ENCODE assay signal across 8 mouse cellular contexts in the genomic region with DNA sequence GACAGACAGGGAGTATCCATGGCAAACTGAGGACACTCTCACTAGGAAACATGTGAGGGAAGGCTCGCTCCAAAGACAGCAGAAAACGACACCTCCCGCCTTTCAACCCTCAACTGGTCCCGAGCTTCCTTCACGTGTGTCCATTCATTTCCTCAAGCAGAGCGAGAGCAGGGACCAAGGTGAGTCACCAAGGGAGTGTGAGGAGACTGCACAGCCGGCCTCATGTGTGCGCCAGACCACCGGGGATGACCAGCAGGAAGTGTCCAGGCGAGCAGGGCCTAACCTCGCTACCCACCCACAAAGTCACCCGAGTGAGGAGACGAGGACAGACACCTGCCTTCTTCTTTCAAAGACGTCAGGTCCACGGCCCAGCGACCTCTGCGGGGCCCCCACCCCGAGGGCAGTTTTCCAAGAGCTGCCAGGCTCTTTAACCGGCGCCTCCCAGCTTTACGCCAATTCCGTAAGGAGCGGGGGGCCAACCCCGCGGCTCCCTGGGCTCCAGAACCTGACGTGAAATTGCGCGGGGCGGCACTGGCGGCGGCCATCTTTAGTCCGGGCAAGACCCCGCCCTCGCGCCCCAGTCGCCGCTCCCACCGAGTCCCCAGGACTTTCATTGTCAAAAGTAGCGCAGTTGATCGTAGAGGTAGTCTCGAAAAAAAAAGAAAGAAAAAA. TPM values are rescaled to one million over a fixed set of nuclear protein-coding genes. Genes with fewer than 3 reads are reported as not detected.
DNase-seq lines count a peak whose midpoint lies in the region; ATAC-seq and TF ChIP-seq lines count a peak whose summit lies in the region.

No protein-coding gene starts in this region.

- TF ChIP-seq EP300 in liver, postnatal 0 days (IDR thresholded peaks at IDR 0.05; ENCODE audit: low read depth): no peak

- peak overlapping the region; percentile 98 for H3K4me3 ChIP-seq in forebrain, embryonic 12.5 days (replicated peaks)
- H3K4me3 ChIP-seq in liver, postnatal 0 days (ENCODE audit: low read depth, low read length): peak overlapping the region; percentile 93
- peak overlapping the region; percentile 98 for H3K4me3 ChIP-seq in neural tube, embryonic 14.5 days (ENCODE audit: low read depth, low read length)

- peaks cover 19% of the 10 kb centered on the region for H3K4me1 ChIP-seq in forebrain, embryonic 12.5 days
- H3K4me1 ChIP-seq in liver, postnatal 0 days (ENCODE audit: insufficient read depth): peaks cover 11% of the 10 kb centered on the region
- peaks cover 15% of the 10 kb centered on the region for H3K4me1 ChIP-seq in neural tube, embryonic 14.5 days (ENCODE audit: control insufficient read depth, insufficient read depth, low read length)

- peak; percentile 87 for ATAC-seq in forebrain, embryonic 12.5 days (ENCODE audit: low FRiP score)
- peak; percentile 84 for ATAC-seq in liver, postnatal 0 days
- peak; percentile 90 for ATAC-seq in neural tube, embryonic 14.5 days (ENCODE audit: low read depth)

- H3K4me2 ChIP-seq in forebrain, embryonic 12.5 days: peak overlapping the region; percentile 64
- H3K4me2 ChIP-seq in liver, postnatal 0 days (ENCODE audit: low read depth, low read length): peak overlapping the region; percentile 86
- peak overlapping the region; percentile 76 for H3K4me2 ChIP-seq in neural tube, embryonic 14.5 days (ENCODE audit: low read depth, low read length)

- H3K27me3 ChIP-seq in forebrain, embryonic 12.5 days: no peaks in the 10 kb centered on the region
- H3K27me3 ChIP-seq in liver, postnatal 0 days (ENCODE audit: insufficient read depth, low read length): no peaks in the 10 kb centered on the region
- H3K27me3 ChIP-seq in neural tube, embryonic 14.5 days (ENCODE audit: control insufficient read depth, insufficient read depth, low read length): no peaks in the 10 kb centered on the region

- WGBS in forebrain, embryonic 12.5 days: under 1% methylated on average over 41 of the region's 41 CpGs
- WGBS in liver, postnatal 0 days (ENCODE audit: insufficient replicate concordance): 0% methylated on average over 41 of the region's 41 CpGs
- WGBS in neural tube, embryonic 14.5 days: under 1% methylated on average over 41 of the region's 41 CpGs

- peak overlapping the region; percentile 99 for H3K27ac ChIP-seq in forebrain, embryonic 12.5 days
- peak overlapping the region; percentile 96 for H3K27ac ChIP-seq in liver, postnatal 0 days (ENCODE audit: low read depth)
- peak overlapping the region; percentile 99 for H3K27ac ChIP-seq in neural tube, embryonic 14.5 days (ENCODE audit: low read depth, low read length)

- H3K9ac ChIP-seq in forebrain, embryonic 12.5 days: peak overlapping the region; percentile 98
- peak overlapping the region; percentile 98 for H3K9ac ChIP-seq in liver, postnatal 0 days (replicated peaks)
- H3K9ac ChIP-seq in neural tube, embryonic 14.5 days (replicated peaks; ENCODE audit: low read depth, low read length): peak overlapping the region; percentile 96

- no peaks in the 10 kb centered on the region for H3K9me3 ChIP-seq in forebrain, embryonic 12.5 days
- H3K9me3 ChIP-seq in liver, postnatal 0 days (ENCODE audit: low read length): no peaks in the 10 kb centered on the region
- H3K9me3 ChIP-seq in neural tube, embryonic 14.5 days (ENCODE audit: control insufficient read depth, low read length): no peaks in the 10 kb centered on the region

- peak; percentile 88 for DNase-seq in MN1 (ENCODE audit: low spot score)
- DNase-seq in cerebellum, adult 11 months: peak; percentile 93
- DNase-seq in heart, postnatal 14 days: peak; percentile 90
- peak; percentile 90 to 95 for DNase-seq in kidney, postnatal 4 days
- peak; percentile 90 for DNase-seq in liver, postnatal 0 days
- peak; percentile 88 for DNase-seq in urinary bladder, adult 2 months (ENCODE audit: low spot score)

- intact Hi-C loops in heart, postnatal 14 days (cut with DNase I): loop anchor here (2.0 to 5.0 kb wide), 4 partner anchors 41 to 231 kb away; partner anchors contain the start of gene Eepd1

- H3K36me3 ChIP-seq in forebrain, embryonic 12.5 days (replicated peaks): no peaks in the 10 kb centered on the region
- H3K36me3 ChIP-seq in liver, postnatal 0 days (replicated peaks; ENCODE audit: insufficient read depth, low read length): no peaks in the 10 kb centered on the region; the same call in 1 of the 2 replicates
- no peaks in the 10 kb centered on the region for H3K36me3 ChIP-seq in neural tube, embryonic 14.5 days (ENCODE audit: control insufficient read depth, insufficient read depth, low read length)

- TF ChIP-seq CTCF in liver, postnatal 0 days (IDR thresholded peaks at IDR 0.05; ENCODE audit: low read depth): no peak

RNA-seq across cellular contexts. Expression of gene Sept7, which starts 0.5 kb away (rescaled TPM):
- 275 and 291 TPM in 2 replicates for polyA plus RNA-seq in forebrain, embryonic 12.5 days (2016; fragmentation: Nextera tagmentation; extraction: Ambion mirVana)
- 100 to 1,000 TPM; 119 to 127 TPM for total RNA-seq in heart, postnatal 14 days (2021)
- polyA plus RNA-seq in liver, postnatal 0 days (2015; fragmentation: Nextera tagmentation; extraction: Ambion mirVana): 77.2 and 83.6 TPM in 2 replicates
- 263 and 293 TPM in 2 replicates for polyA plus RNA-seq in neural tube, embryonic 14.5 days (2014; fragmentation: Nextera tagmentation; extraction: Ambion mirVana)
- polyA plus RNA-seq in urinary bladder, adult 2 months (2012; rRNA removed): 112 and 123 TPM in 2 replicates

Comparison
In these comparisons a context has a peak if more than half of its experiments do, and no peak if none do; other contexts are left out.
1. Peak in every context shown above with its lines: DNase-seq, ATAC-seq, H3K4me3 ChIP-seq and H3K27ac ChIP-seq.